Mouse (Mus musculus) MEL (cell line): ENCODE results near the gene Cadm2. TPM values are rescaled to one million over a fixed set of nuclear protein-coding genes. Genes with fewer than 3 reads are reported as not detected.

ENCODE experiments used
- DNase-seq: peaks from one replicate; pipeline ENCODE4 v3.0.0; 2011; ENCODE audit warnings: low read depth, low spot score
- H3K27ac ChIP-seq: 2 replicates; pipeline ENCODE4 v1.5.1; 2012; ENCODE audit warnings: low read depth, mild to moderate bottlenecking, control low read depth, low read length, moderate library complexity; ENCODE audit not compliant: control insufficient read depth
- H3K27me3 ChIP-seq, 2 experiments: fragments of 150-350 bp in 1 of 2; sonication (generic) in 1 of 2; 2 replicates each; pipeline ENCODE4 v1.6.1; 2012; ENCODE audit warnings: low read length in 2 of 2, mild to moderate bottlenecking in 2 of 2, improper control_type of control experiment in 1 of 2, moderate library complexity in 1 of 2; ENCODE audit not compliant: insufficient read depth in 2 of 2, control insufficient read depth in 1 of 2
- H3K36me3 ChIP-seq, 2 experiments: 2 replicates each; pipeline ENCODE4 v1.6.1; 2012 to 2014; ENCODE audit warnings: low read length in 2 of 2, improper control_type of control experiment in 1 of 2, inconsistent platforms in 1 of 2, mild to moderate bottlenecking in 1 of 2; ENCODE audit not compliant: insufficient read depth in 2 of 2, control insufficient read depth in 1 of 2
- H3K4me1 ChIP-seq, 2 experiments: fragments of 150-350 bp in 1 of 2; sonication (generic) in 1 of 2; 2 replicates each; pipeline ENCODE4 v1.6.1; 2012; ENCODE audit warnings: low read length in 2 of 2, improper control_type of control experiment in 1 of 2, mild to moderate bottlenecking in 1 of 2; ENCODE audit not compliant: insufficient read depth in 2 of 2, control insufficient read depth in 1 of 2
- H3K4me3 ChIP-seq, 2 experiments: fragments of 150-350 bp in 1 of 2; sonication (generic) in 1 of 2; 2 replicates each; pipeline ENCODE4 v1.5.1; 2012; ENCODE audit warnings: low read depth in 2 of 2, low read length in 2 of 2, mild to moderate bottlenecking in 2 of 2, moderate library complexity in 2 of 2, control low read depth in 1 of 2, improper control_type of control experiment in 1 of 2; ENCODE audit not compliant: control insufficient read depth in 1 of 2, insufficient read depth in 1 of 2
- H3K79me2 ChIP-seq: 2 replicates; pipeline ENCODE4 v1.6.1; 2012; ENCODE audit warnings: mild to moderate bottlenecking, low read length, moderate library complexity; ENCODE audit not compliant: control insufficient read depth, poor library complexity, insufficient read depth
- H3K9ac ChIP-seq: 2 replicates; pipeline ENCODE4 v1.6.1; 2012; ENCODE audit warnings: low read depth, mild to moderate bottlenecking, control low read depth, low read length, moderate library complexity; ENCODE audit not compliant: control insufficient read depth, poor library complexity, severe bottlenecking
- H3K9me3 ChIP-seq: fragments of 150-350 bp; sonication (generic); replicated peaks from 2 replicates; pipeline ENCODE4 v1.6.1; 2012; ENCODE audit warnings: mild to moderate bottlenecking, low read length, improper control_type of control experiment, moderate library complexity; ENCODE audit not compliant: insufficient read depth
- CHD1 ChIP-seq: IDR thresholded peaks from 2 replicates; pipeline ENCODE4 v1.6.1; 2012; ENCODE audit warnings: low read depth, mild to moderate bottlenecking, inconsistent platforms, low read length, improper control_type of control experiment
- CHD2 ChIP-seq: IDR thresholded peaks from 2 replicates; pipeline ENCODE4 v1.6.1; 2011; ENCODE audit warnings: low read length, improper control_type of control experiment
- CTCF ChIP-seq, 3 experiments: IDR thresholded peaks in 2 of 3; conservative IDR thresholded peaks in 1 of 3; 2 replicates each; pipeline ENCODE4 v1.5.1; 2011 to 2012; ENCODE audit warnings: low read length in 3 of 3, low read depth in 2 of 3, mild to moderate bottlenecking in 2 of 3, improper control_type of control experiment in 1 of 3, inconsistent platforms in 1 of 3, mixed read lengths in 1 of 3, moderate library complexity in 1 of 3; ENCODE audit not compliant: control insufficient read depth in 1 of 3, insufficient read depth in 1 of 3, poor library complexity in 1 of 3, severe bottlenecking in 1 of 3
- E2F4 ChIP-seq: IDR thresholded peaks from 2 replicates; pipeline ENCODE4 v1.6.1; 2011; ENCODE audit warnings: low read depth, low read length, improper control_type of control experiment, borderline replicate concordance
- EP300 ChIP-seq, 2 experiments: IDR thresholded peaks; 2 replicates each; pipeline ENCODE4 v1.6.1; 2011; ENCODE audit warnings: improper control_type of control experiment in 2 of 2, low read length in 2 of 2, low read depth in 1 of 2, mild to moderate bottlenecking in 1 of 2
- MAX ChIP-seq: IDR thresholded peaks from 2 replicates; pipeline ENCODE4 v1.6.1; 2011; ENCODE audit warnings: low read length, improper control_type of control experiment
- MAZ ChIP-seq: IDR thresholded peaks from 2 replicates; pipeline ENCODE4 v1.6.1; 2012; ENCODE audit warnings: low read depth, mild to moderate bottlenecking, inconsistent platforms, low read length, improper control_type of control experiment
- MEF2A ChIP-seq: IDR thresholded peaks from 2 replicates; pipeline ENCODE4 v1.6.1; 2014; ENCODE audit warnings: low read depth, mild to moderate bottlenecking, inconsistent platforms, low read length, improper control_type of control experiment; ENCODE audit not compliant: poor library complexity, insufficient replicate concordance, severe bottlenecking; ENCODE audit errors: extremely low read depth
- MYB ChIP-seq: IDR thresholded peaks from 2 replicates; pipeline ENCODE4 v1.6.1; 2011; ENCODE audit warnings: mild to moderate bottlenecking, low read depth, low read length, improper control_type of control experiment
- MYC ChIP-seq: IDR thresholded peaks from 2 replicates; pipeline ENCODE4 v1.6.1; 2011; ENCODE audit warnings: low read depth, mild to moderate bottlenecking, low read length, improper control_type of control experiment, moderate library complexity
- NELFE ChIP-seq: IDR thresholded peaks from 2 replicates; pipeline ENCODE4 v1.6.1; 2011; ENCODE audit warnings: low read depth, low read length, improper control_type of control experiment
- RAD21 ChIP-seq: IDR thresholded peaks from 2 replicates; pipeline ENCODE4 v1.6.1; 2011; ENCODE audit warnings: mild to moderate bottlenecking, low read depth, low read length, improper control_type of control experiment
- RCOR1 ChIP-seq: IDR thresholded peaks from 2 replicates; pipeline ENCODE4 v1.6.1; 2012; ENCODE audit warnings: low read depth, mild to moderate bottlenecking, inconsistent platforms, low read length, improper control_type of control experiment
- TBP ChIP-seq: IDR thresholded peaks from 2 replicates; pipeline ENCODE4 v1.8.0; 2011; ENCODE audit warnings: low read depth, low read length, improper control_type of control experiment
- TCF12 ChIP-seq: IDR thresholded peaks from 2 replicates; pipeline ENCODE4 v1.6.1; 2014; ENCODE audit warnings: low read depth, mild to moderate bottlenecking, inconsistent platforms, low read length, improper control_type of control experiment, moderate library complexity
- UBTF ChIP-seq: IDR thresholded peaks from 2 replicates; pipeline ENCODE4 v1.6.1; 2012; ENCODE audit warnings: low read depth, mild to moderate bottlenecking, inconsistent platforms, low read length, improper control_type of control experiment, moderate library complexity, borderline replicate concordance; ENCODE audit not compliant: insufficient read depth
- USF2 ChIP-seq, 2 experiments: IDR thresholded peaks; 2 replicates each; pipeline ENCODE4 v1.6.1; 2011 to 2012; ENCODE audit warnings: improper control_type of control experiment in 2 of 2, low read length in 2 of 2, borderline replicate concordance in 1 of 2, inconsistent platforms in 1 of 2, low read depth in 1 of 2, mild to moderate bottlenecking in 1 of 2; ENCODE audit not compliant: insufficient read depth in 1 of 2
- ZKSCAN1 ChIP-seq: IDR thresholded peaks from 2 replicates; pipeline ENCODE4 v1.6.1; 2012; ENCODE audit warnings: low read depth, mild to moderate bottlenecking, inconsistent platforms, low read length, improper control_type of control experiment, moderate library complexity
- ZMIZ1 ChIP-seq: IDR thresholded peaks from 2 replicates; pipeline ENCODE4 v1.6.1; 2012; ENCODE audit warnings: low read depth, mild to moderate bottlenecking, inconsistent platforms, low read length, improper control_type of control experiment, moderate library complexity
- ZNF384 ChIP-seq: IDR thresholded peaks from 2 replicates; pipeline ENCODE4 v1.6.1; 2012; ENCODE audit warnings: low read depth, mild to moderate bottlenecking, inconsistent platforms, low read length, improper control_type of control experiment
- polyA plus RNA-seq, 2 experiments: library from polyadenylated mRNA; stranded (reverse) in 1 of 2; unstranded in 1 of 2; fragments of >175 nt in 1 of 2; fragments of >200 nt in 1 of 2; gene quantifications; 2 replicates each; pipeline versions ENCODE4 v1.2.1 to v1.2.4; 2012; ENCODE audit warnings: low replicate concordance in 2 of 2, low read depth in 1 of 2; ENCODE audit not compliant: insufficient read length in 2 of 2, insufficient read depth in 1 of 2, missing spikeins in 1 of 2
- total RNA-seq: library from RNA; depleted of rRNA; stranded (reverse); fragments of 300-350 nt; gene quantifications from 2 replicates; pipeline ENCODE4 v1.2.3, GENCODE M21; 2012

Cadm2 gene
- total and polyA plus RNA-seq, 3 experiments = not detected

DNA sequence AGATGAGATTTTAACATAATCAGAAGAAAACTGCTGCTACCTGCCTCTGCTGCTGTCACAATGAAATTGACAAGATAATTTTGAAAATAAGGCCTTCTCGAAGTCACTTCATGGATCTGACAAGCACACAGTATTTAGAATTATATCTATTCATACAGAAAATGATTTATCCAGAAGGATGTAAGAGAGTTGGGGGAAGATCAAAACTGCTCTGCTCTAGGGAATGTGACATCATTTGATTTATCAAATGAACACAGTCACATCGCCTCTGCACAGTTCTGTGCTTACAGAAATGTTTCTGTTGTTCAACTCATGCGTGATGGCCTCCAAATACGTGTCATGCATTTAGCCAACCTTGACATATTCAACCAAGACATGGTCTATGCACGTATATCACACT lies 437.8 kb downstream of the Cadm2 start:
- no peaks in the 10 kb centered on the region for H3K36me3 ChIP-seq
- TF ChIP-seq MAX (no peak), MAZ (no peak), CHD1 (no peak), CHD2 (no peak), MYC (no peak), RAD21 (no peak), TCF12 (no peak), ZNF384 (no peak), NELFE (no peak), TBP (no peak), MEF2A (no peak), EP300 (IDR thresholded peaks at IDR 0.05; ENCODE audit: low read depth in 1 of 2, low read length in 2 of 2) (no peak), ZKSCAN1 (no peak)
- TF ChIP-seq, all 39 proteins: peak for 0
- H3K79me2 ChIP-seq = no peaks in the 10 kb centered on the region
- H3K27ac ChIP-seq = no peak overlapping the region
- no peak overlapping the region for H3K9ac ChIP-seq
- H3K27me3 ChIP-seq = no peaks in the 10 kb centered on the region
- H3K4me1 ChIP-seq = no peaks in the 10 kb centered on the region
- no peak overlapping the region for H3K4me3 ChIP-seq
- no peaks in the 10 kb centered on the region for H3K9me3 ChIP-seq
- no peak for DNase-seq

- H3K36me3 ChIP-seq = no peaks in the 10 kb centered on the region
- TF ChIP-seq RCOR1 (peak; percentile 43; the same call in 1 of the 2 replicates), CTCF (IDR thresholded peaks at IDR 0.05 in 2 of 3, conservative IDR thresholded peaks at IDR 0.05 in 1 of 3; ENCODE audit: control insufficient read depth in 1 of 3, insufficient read depth in 1 of 3, low read depth in 2 of 3, low read length in 3 of 3, poor library complexity in 1 of 3, severe bottlenecking in 1 of 3) (no peak), ZMIZ1 (no peak)
- DNase-seq = no peak
- no peak overlapping the region for H3K27ac ChIP-seq
- no peaks in the 10 kb centered on the region for H3K27me3 ChIP-seq
- no peaks in the 10 kb centered on the region for H3K79me2 ChIP-seq
- H3K9ac ChIP-seq = no peak overlapping the region
- no peaks in the 10 kb centered on the region for H3K9me3 ChIP-seq
- no peak overlapping the region for H3K4me3 ChIP-seq
- H3K4me1 ChIP-seq = no peaks in the 10 kb centered on the region
These were observed 445.3 kb downstream of the Cadm2 start for GRCm38 (mm10) chr16:67175386-67175785.

GRCm38 (mm10) chr16:67162211-67162790 lies 458.4 kb downstream of the Cadm2 start:
- no peak overlapping the region for H3K9ac ChIP-seq
- no peaks in the 10 kb centered on the region for H3K79me2 ChIP-seq
- H3K27ac ChIP-seq = no peak overlapping the region
- TF ChIP-seq CTCF (IDR thresholded peaks at IDR 0.05 in 2 of 3, conservative IDR thresholded peaks at IDR 0.05 in 1 of 3; ENCODE audit: control insufficient read depth in 1 of 3, insufficient read depth in 1 of 3, low read depth in 2 of 3, low read length in 3 of 3, poor library complexity in 1 of 3, severe bottlenecking in 1 of 3) = no peak
- no peak for TF ChIP-seq ZKSCAN1
- TF ChIP-seq E2F4 = no peak
- TF ChIP-seq RCOR1 = no peak
- TF ChIP-seq UBTF = no peak
- no peak for TF ChIP-seq MYB
- TF ChIP-seq USF2 (IDR thresholded peaks at IDR 0.05; ENCODE audit: borderline replicate concordance in 1 of 2, insufficient read depth in 1 of 2, low read depth in 1 of 2, low read length in 2 of 2) = no peak
- no peak for TF ChIP-seq NELFE
- H3K4me1 ChIP-seq = no peaks in the 10 kb centered on the region
- no peak for DNase-seq
- no peak overlapping the region for H3K4me3 ChIP-seq
- H3K36me3 ChIP-seq = no peaks in the 10 kb centered on the region
- no peaks in the 10 kb centered on the region for H3K9me3 ChIP-seq
- no peaks in the 10 kb centered on the region for H3K27me3 ChIP-seq
